ENCODE assay signal across 18 mouse cellular contexts in the genomic region with DNA sequence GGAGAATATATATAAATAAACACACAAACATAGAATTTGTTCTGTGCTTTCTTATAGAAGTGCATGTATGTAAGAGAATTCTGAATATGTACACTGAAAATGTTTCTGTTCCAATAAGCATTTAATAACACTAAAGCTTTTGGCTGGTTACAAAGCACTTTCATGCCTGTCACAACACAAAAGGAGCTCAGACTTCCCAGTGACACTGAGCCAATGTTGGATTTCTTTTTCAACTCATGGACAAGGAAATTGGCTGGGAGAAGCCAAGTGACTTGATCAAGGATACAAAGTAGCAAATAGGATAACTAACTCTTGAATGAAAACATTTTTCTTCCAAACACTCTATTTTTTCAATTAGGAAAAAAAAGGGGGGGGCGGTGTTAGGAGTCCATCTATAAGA.
"Had no signal": no experiment of that assay in that cellular context is flagged by ENCODE, and none has a peak within 500 bp of the region (broad histone marks: within the 10 kb centered on the region; RNA-seq: fewer than 3 reads in every experiment).

No protein-coding gene starts in this region.

- H3K4me2 ChIP-seq: lung, embryonic 14.5 days; midbrain, embryonic 11.5 days; midbrain, embryonic 13.5 days; neural tube, embryonic 13.5 days; neural tube, embryonic 15.5 days; stomach, embryonic 15.5 days had no signal

- H3K4me1 ChIP-seq: stomach, embryonic 15.5 days had no signal

- H3K36me3 ChIP-seq: midbrain, embryonic 13.5 days; neural tube, embryonic 13.5 days; neural tube, embryonic 15.5 days; stomach, embryonic 15.5 days had no signal

- H3K27ac ChIP-seq: liver, embryonic 14.5 days; midbrain, embryonic 13.5 days; neural tube, embryonic 13.5 days; neural tube, embryonic 15.5 days; stomach, embryonic 15.5 days; stomach, postnatal 0 days had no signal

- DNase-seq: lung, adult 18-20 months; lung, embryonic 14.5 days; lung, postnatal 10 days; lung, postnatal 4 days; retina, postnatal 1 day; right cerebral cortex, adult 18-20 months; right cerebral cortex, postnatal 25 days; thymus, adult 2 months; thymus, postnatal 25 days; thymus, postnatal 4 days had no signal

- ATAC-seq: midbrain, embryonic 13.5 days had no signal

- H3K9me3 ChIP-seq: midbrain, embryonic 13.5 days; neural tube, embryonic 13.5 days; neural tube, embryonic 15.5 days; stomach, embryonic 15.5 days had no signal

- H3K4me3 ChIP-seq: midbrain, embryonic 13.5 days; myocyte; neural tube, embryonic 13.5 days; neural tube, embryonic 15.5 days; stomach, embryonic 15.5 days had no signal

- H3K9ac ChIP-seq: liver, embryonic 14.5 days; lung, embryonic 14.5 days; midbrain, embryonic 13.5 days; neural tube, embryonic 13.5 days; neural tube, embryonic 15.5 days; stomach, embryonic 15.5 days had no signal

- H3K27me3 ChIP-seq: neural tube, embryonic 13.5 days; neural tube, embryonic 15.5 days; stomach, embryonic 15.5 days had no signal
